ENCODE assay signal across 11 mouse cellular contexts in genomic region chr10:83914401-83915132, GRCm38 (mm10).
DNase-seq lines count a peak whose midpoint lies in the region; ATAC-seq lines count a peak whose summit lies in the region.
"Had no signal": no experiment of that assay in that cellular context is flagged by ENCODE, and none has a peak within 500 bp of the region (broad histone marks: within the 10 kb centered on the region; RNA-seq: fewer than 3 reads in every experiment).

No protein-coding gene starts in this region.

- H3K9me3 ChIP-seq in hindbrain, embryonic 15.5 days = no peaks in the 10 kb centered on the region
- H3K9me3 ChIP-seq in midbrain, embryonic 13.5 days = 0 out of 2 replicates have a peak, but pooled peaks cover under 1% of the 10 kb centered on the region

- 21% methylated on average over 12 of the region's 12 CpGs for WGBS in hindbrain, embryonic 15.5 days
- WGBS in midbrain, embryonic 13.5 days = 25% methylated on average over 12 of the region's 12 CpGs

- no peaks in the 10 kb centered on the region for H3K27me3 ChIP-seq in hindbrain, embryonic 15.5 days
- H3K27me3 ChIP-seq in midbrain, embryonic 13.5 days = 0 out of 2 replicates have a peak, but pooled peaks cover 3% of the 10 kb centered on the region

- peak; percentile 19 to 26 for DNase-seq in B cell, adult 2 months
- peak; percentile 40 for DNase-seq in embryo, embryonic 11.5 days (ENCODE audit: low read depth, low spot score)
- no peak for DNase-seq in thymus, postnatal 10 days (ENCODE audit: low spot score in 2 of 2)
- DNase-seq in lung, postnatal 25 days (ENCODE audit: low spot score) = no peak
- no peak for DNase-seq in heart, adult 18-20 months
- no peak for DNase-seq in ovary, adult 18-20 months (ENCODE audit: low spot score)
- DNase-seq: gastrocnemius, postnatal 10 days had no signal

- peaks cover 16% of the 10 kb centered on the region for H3K4me1 ChIP-seq in hindbrain, embryonic 15.5 days (replicated peaks)
- H3K4me1 ChIP-seq in midbrain, embryonic 13.5 days (replicated peaks) = peaks cover 18% of the 10 kb centered on the region

- H3K4me3 ChIP-seq in hindbrain, embryonic 15.5 days = no peak overlapping the region
- no peak overlapping the region for H3K4me3 ChIP-seq in midbrain, embryonic 13.5 days (replicated peaks)

- ATAC-seq in hindbrain, embryonic 15.5 days (ENCODE audit: low FRiP score, low read depth) = peak; percentile 61; the same call in 1 of the 2 replicates
- ATAC-seq in midbrain, embryonic 13.5 days = peak; percentile 79
- ATAC-seq: intestine, postnatal 0 days had no signal

- no peaks in the 10 kb centered on the region for H3K36me3 ChIP-seq in hindbrain, embryonic 15.5 days
- no peaks in the 10 kb centered on the region for H3K36me3 ChIP-seq in midbrain, embryonic 13.5 days

- H3K4me2 ChIP-seq in hindbrain, embryonic 15.5 days = no peak overlapping the region
- H3K4me2 ChIP-seq in midbrain, embryonic 13.5 days (replicated peaks) = no peak overlapping the region

- H3K27ac ChIP-seq in hindbrain, embryonic 15.5 days (replicated peaks) = peak overlapping the region; percentile 34; the same call in 1 of the 2 replicates
- H3K27ac ChIP-seq in midbrain, embryonic 13.5 days = no peak overlapping the region; the same call in 1 of the 2 replicates
- H3K27ac ChIP-seq: liver, embryonic 14.5 days had no signal

- no peak overlapping the region for H3K9ac ChIP-seq in hindbrain, embryonic 15.5 days
- H3K9ac ChIP-seq in midbrain, embryonic 13.5 days (replicated peaks) = no peak overlapping the region
- H3K9ac ChIP-seq: liver, embryonic 14.5 days had no signal

Comparison
In these comparisons a context has a peak if more than half of its experiments do, and no peak if none do; other contexts are left out.
1. DNase-seq: peak in B cell, adult 2 months (2 of 2) and embryo, embryonic 11.5 days (single experiment); none in thymus, postnatal 10 days (0 of 2), lung, postnatal 25 days (single experiment), heart, adult 18-20 months (0 of 2) and ovary, adult 18-20 months (single experiment).